Mouse (Mus musculus): ENCODE measurements around the gene Ccdc93. TPM values are rescaled to one million over a fixed set of nuclear protein-coding genes. Genes with fewer than 3 reads are reported as not detected.

Ccdc93 gene
- polyA plus RNA-seq, 1 experiment from 2014 or later, result 5.8 TPM

DNA sequence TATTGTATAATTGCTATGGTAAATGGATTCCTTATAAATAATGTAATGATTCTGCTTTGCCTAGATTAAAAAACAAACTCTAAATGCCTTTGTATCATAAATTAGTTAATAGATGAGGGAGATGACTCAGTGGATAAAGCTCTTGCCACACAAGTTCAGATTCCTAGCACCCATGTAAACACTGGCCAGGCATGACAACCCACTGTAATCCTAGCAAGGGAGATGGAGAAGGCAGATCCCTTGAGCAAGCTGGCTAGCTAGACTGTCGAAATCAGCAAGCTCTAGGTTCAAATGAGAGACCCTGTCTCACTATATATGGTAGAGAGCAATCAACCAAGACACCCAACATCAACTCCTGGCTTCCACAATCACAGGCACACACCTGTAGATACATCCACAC lies 87.8 kb downstream of the Ccdc93 start:
- Histone ChIP-seq H3K4me2 (ENCODE audit: low read length) (no peak overlapping the region), H3K4me1 (ENCODE audit: control insufficient read depth, insufficient read depth, low read length) (no peaks in the 10 kb centered on the region), H3K27me3 (replicated peaks; ENCODE audit: control insufficient read depth, insufficient read depth, low read length) (no peaks in the 10 kb centered on the region), H3K27ac (ENCODE audit: low read depth, low read length) (no peak overlapping the region), H3K36me3 (ENCODE audit: control insufficient read depth, insufficient read depth, low read length) (no peaks in the 10 kb centered on the region), H3K9me3 (replicated peaks; ENCODE audit: control insufficient read depth, low read length) (no peaks in the 10 kb centered on the region), H3K9ac (ENCODE audit: low read length) (no peak overlapping the region), H3K4me3 (ENCODE audit: low read depth, low read length) (no peak overlapping the region)
- WGBS, result 71% methylated on average over 1 of the region's 1 CpGs
- no peak for ATAC-seq
- DNase-seq (ENCODE audit: low spot score), result no peak

DNA sequence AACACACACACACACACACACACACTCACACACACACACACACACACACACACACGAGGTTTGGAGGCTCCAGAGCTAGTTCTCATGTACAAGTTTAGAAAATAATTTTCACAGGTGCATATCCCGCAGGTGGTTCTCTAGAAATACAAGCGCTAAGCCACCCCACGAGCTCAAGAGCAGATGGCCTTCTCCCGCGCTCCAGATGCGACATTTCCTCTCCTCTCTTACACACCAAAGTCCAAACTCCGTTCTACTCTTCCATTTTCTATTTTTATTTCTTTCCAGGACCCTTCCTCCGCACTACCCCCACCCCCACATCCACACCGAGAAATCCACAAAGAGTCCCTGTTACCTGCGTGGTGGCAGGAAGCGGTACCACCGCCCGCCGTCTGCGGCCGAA lies 96.2 kb downstream of the Ccdc93 start:
- Histone ChIP-seq H3K27me3 (replicated peaks; ENCODE audit: control insufficient read depth, insufficient read depth, low read length) (peaks cover 19% of the 10 kb centered on the region), H3K27ac (ENCODE audit: low read depth, low read length) (no peak overlapping the region), H3K4me1 (ENCODE audit: control insufficient read depth, insufficient read depth, low read length) (peaks cover 8% of the 10 kb centered on the region; the same call in 1 of the 2 replicates), H3K36me3 (ENCODE audit: control insufficient read depth, insufficient read depth, low read length) (no peaks in the 10 kb centered on the region), H3K4me3 (ENCODE audit: low read depth, low read length) (peak overlapping the region; percentile 29), H3K4me2 (ENCODE audit: low read length) (peak overlapping the region; percentile 65), H3K9ac (ENCODE audit: low read length) (no peak overlapping the region), H3K9me3 (replicated peaks; ENCODE audit: control insufficient read depth, low read length) (no peaks in the 10 kb centered on the region)
- ATAC-seq (no peak), DNase-seq (ENCODE audit: low spot score) (no peak)
- 54% methylated on average over 17 of the region's 17 CpGs for WGBS

DNA sequence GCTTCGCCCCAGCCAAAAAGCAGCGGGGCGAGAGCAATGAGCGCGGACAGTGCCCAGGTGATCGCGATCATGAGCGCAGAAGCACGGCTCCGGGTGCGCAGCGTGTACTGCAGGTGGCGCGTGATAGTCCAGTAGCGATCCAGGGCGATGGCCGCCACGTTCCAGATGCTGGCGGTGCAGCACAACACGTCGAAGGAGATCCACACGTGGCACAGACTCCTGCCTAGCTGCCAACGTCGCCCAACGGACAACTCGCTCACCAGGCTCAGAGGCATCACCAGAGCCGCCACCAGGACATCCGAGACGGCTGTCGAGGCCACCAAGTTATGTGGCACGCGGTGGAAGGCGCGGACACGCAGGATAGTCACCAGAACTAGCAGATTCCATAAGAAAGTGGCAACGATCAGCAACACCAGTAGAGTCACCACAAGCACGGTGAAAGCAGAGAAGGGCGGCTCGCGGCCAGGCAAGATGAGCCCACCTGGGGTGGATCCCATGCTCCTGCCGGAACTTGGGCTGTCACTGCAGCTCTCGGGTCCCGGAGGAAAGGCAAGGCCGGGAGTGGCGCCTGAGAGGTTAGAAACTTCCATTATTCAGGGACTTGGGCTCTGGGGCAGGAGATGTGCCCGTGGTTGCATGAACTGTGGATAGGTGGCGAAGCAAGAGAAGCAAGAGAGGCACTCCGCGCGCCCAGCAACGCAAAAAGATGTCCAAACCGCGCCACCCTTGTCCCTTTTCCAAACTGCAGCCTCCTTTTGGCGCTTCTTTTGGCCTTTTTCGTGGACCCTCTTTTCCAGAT lies 97.0 kb downstream of the Ccdc93 start:
- WGBS, result 12% methylated on average over 55 of the region's 55 CpGs
- H3K27ac ChIP-seq (ENCODE audit: low read depth, low read length), result no peak overlapping the region
- DNase-seq (ENCODE audit: low spot score), result peak; percentile 14

DNA sequence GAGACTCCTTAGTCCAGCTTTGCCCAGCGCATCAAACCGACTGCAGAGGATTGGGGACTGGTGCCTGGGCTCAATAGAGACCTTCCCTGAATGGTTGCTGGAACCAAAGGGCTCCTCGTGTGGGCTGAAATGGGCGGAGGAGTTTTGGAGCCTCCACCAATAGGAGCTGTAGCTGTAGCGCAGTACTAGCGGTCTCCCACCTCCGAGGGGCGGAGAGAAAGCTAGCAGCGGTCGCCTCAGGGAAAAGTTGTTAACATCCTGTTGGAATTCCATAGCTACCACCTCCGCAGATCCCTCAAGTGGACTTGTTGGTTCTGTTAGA lies 97.5 kb downstream of the Ccdc93 start, which contains the start of gene Htr5b:
TSS of gene Htr5b (minus strand) at position 67 of the 322 bp plus-strand sequence.
- Histone ChIP-seq H3K4me2 (ENCODE audit: low read length) (peak within 1 kb of the TSS; percentile 65), H3K9me3 (replicated peaks; ENCODE audit: control insufficient read depth, low read length) (no peaks in the 10 kb centered on the region), H3K27ac (ENCODE audit: low read depth, low read length) (no peak within 1 kb of the TSS), H3K36me3 (ENCODE audit: control insufficient read depth, insufficient read depth, low read length) (no peaks in the 10 kb centered on the region), H3K4me3 (ENCODE audit: low read depth, low read length) (peak within 1 kb of the TSS; percentile 29), H3K4me1 (ENCODE audit: control insufficient read depth, insufficient read depth, low read length) (peaks cover 8% of the 10 kb centered on the region; the same call in 1 of the 2 replicates), H3K9ac (ENCODE audit: low read length) (peak within 1 kb of the TSS; percentile 17; the same call in 1 of the 2 replicates), H3K27me3 (replicated peaks; ENCODE audit: control insufficient read depth, insufficient read depth, low read length) (peaks cover 19% of the 10 kb centered on the region)
- WGBS, result 4% methylated on average over 11 of the region's 11 CpGs
- ATAC-seq, result peak; percentile 96
- peak; percentile 77 for DNase-seq (ENCODE audit: low spot score)

More for the DNA sequence above, 97.0 kb downstream of the Ccdc93 start:
- Histone ChIP-seq H3K9ac (ENCODE audit: low read length) (peak overlapping the region; percentile 17; the same call in 1 of the 2 replicates), H3K9me3 (replicated peaks; ENCODE audit: control insufficient read depth, low read length) (no peaks in the 10 kb centered on the region), H3K4me2 (ENCODE audit: low read length) (peak overlapping the region; percentile 65), H3K27me3 (replicated peaks; ENCODE audit: control insufficient read depth, insufficient read depth, low read length) (peaks cover 19% of the 10 kb centered on the region), H3K36me3 (ENCODE audit: control insufficient read depth, insufficient read depth, low read length) (no peaks in the 10 kb centered on the region), H3K4me1 (ENCODE audit: control insufficient read depth, insufficient read depth, low read length) (peaks cover 8% of the 10 kb centered on the region; the same call in 1 of the 2 replicates), H3K4me3 (ENCODE audit: low read depth, low read length) (peak overlapping the region; percentile 29)
- peak; percentile 37; the same call in 1 of the 2 replicates for ATAC-seq

DNA sequence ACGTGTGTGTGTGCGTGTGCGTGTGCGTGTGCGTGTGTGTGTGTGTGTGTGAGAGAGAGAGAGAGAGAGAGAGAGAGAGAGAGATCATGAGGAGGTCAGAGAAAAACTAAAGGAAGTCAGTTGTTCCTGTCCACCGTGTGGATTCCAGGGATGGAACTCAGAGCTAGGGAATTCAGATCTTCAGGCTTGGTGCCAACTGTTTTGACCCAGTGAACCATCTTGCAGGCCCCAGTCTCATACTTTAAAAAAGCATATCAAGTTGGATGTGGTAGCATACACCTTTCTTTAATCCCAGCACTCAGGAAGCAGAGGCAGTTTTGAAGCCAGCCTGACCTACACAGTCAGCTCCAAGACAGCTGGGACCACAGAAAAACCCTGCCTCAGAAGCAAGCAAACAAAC lies 98.4 kb downstream of the Ccdc93 start:
- WGBS, result 94% methylated on average over 6 of the region's 6 CpGs

DNA sequence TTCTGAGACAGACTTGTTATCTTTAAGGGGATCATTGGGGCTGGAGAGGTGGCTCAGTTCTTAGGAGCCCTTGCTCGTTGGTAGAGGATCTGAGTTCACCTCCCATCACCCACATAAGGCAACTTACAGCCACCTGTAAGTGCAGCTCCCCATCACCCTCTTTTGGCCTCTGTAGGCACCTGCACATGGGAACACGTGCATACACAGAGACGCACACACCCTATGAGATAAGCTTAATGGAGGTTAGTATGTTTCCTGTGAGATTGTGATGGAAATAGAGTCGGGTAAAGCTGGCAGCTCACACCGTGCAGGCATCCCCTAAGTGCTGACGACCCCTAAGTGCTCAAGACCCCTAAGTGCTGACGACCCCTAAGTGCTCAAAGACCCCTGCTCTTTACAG lies 100.6 kb downstream of the Ccdc93 start:
- no peak for DNase-seq (ENCODE audit: low spot score)
- 78% methylated on average over 7 of the region's 7 CpGs for WGBS
- Histone ChIP-seq H3K4me1 (ENCODE audit: control insufficient read depth, insufficient read depth, low read length) (peaks cover 8% of the 10 kb centered on the region; the same call in 1 of the 2 replicates), H3K4me3 (ENCODE audit: low read depth, low read length) (no peak overlapping the region), H3K9ac (ENCODE audit: low read length) (no peak overlapping the region), H3K4me2 (ENCODE audit: low read length) (no peak overlapping the region), H3K27me3 (replicated peaks; ENCODE audit: control insufficient read depth, insufficient read depth, low read length) (peaks cover 19% of the 10 kb centered on the region), H3K27ac (ENCODE audit: low read depth, low read length) (no peak overlapping the region), H3K9me3 (replicated peaks; ENCODE audit: control insufficient read depth, low read length) (no peaks in the 10 kb centered on the region), H3K36me3 (ENCODE audit: control insufficient read depth, insufficient read depth, low read length) (no peaks in the 10 kb centered on the region)
- no peak for ATAC-seq

More for the DNA sequence above, 98.4 kb downstream of the Ccdc93 start:
- H3K9ac ChIP-seq (ENCODE audit: low read length), result no peak overlapping the region
- H3K9me3 ChIP-seq (replicated peaks; ENCODE audit: control insufficient read depth, low read length), result no peaks in the 10 kb centered on the region
- H3K36me3 ChIP-seq (ENCODE audit: control insufficient read depth, insufficient read depth, low read length), result no peaks in the 10 kb centered on the region
- no peak overlapping the region for H3K27ac ChIP-seq (ENCODE audit: low read depth, low read length)
- H3K4me1 ChIP-seq (ENCODE audit: control insufficient read depth, insufficient read depth, low read length), result peaks cover 8% of the 10 kb centered on the region; the same call in 1 of the 2 replicates
- ATAC-seq (no peak), DNase-seq (ENCODE audit: low spot score) (no peak)
- H3K27me3 ChIP-seq (replicated peaks; ENCODE audit: control insufficient read depth, insufficient read depth, low read length), result peaks cover 19% of the 10 kb centered on the region
- H3K4me3 ChIP-seq (ENCODE audit: low read depth, low read length), result no peak overlapping the region
- H3K4me2 ChIP-seq (ENCODE audit: low read length), result no peak overlapping the region

- no peaks in the 10 kb centered on the region for H3K4me1 ChIP-seq (ENCODE audit: control insufficient read depth, insufficient read depth, low read length)
- 59% methylated on average over 8 of the region's 8 CpGs for WGBS
- no peak for ATAC-seq
- no peaks in the 10 kb centered on the region for H3K36me3 ChIP-seq (ENCODE audit: control insufficient read depth, insufficient read depth, low read length)
- no peaks in the 10 kb centered on the region for H3K27me3 ChIP-seq (replicated peaks; ENCODE audit: control insufficient read depth, insufficient read depth, low read length)
- H3K9ac ChIP-seq (ENCODE audit: low read length), result no peak overlapping the region
- DNase-seq (ENCODE audit: low spot score), result no peak
- H3K4me3 ChIP-seq (ENCODE audit: low read depth, low read length), result no peak overlapping the region
- no peak overlapping the region for H3K27ac ChIP-seq (ENCODE audit: low read depth, low read length)
- H3K4me2 ChIP-seq (ENCODE audit: low read length), result no peak overlapping the region
- no peaks in the 10 kb centered on the region for H3K9me3 ChIP-seq (replicated peaks; ENCODE audit: control insufficient read depth, low read length)
Measured at GRCm38 (mm10) chr1:121540361-121540760, 109.5 kb downstream of the Ccdc93 start.

DNA sequence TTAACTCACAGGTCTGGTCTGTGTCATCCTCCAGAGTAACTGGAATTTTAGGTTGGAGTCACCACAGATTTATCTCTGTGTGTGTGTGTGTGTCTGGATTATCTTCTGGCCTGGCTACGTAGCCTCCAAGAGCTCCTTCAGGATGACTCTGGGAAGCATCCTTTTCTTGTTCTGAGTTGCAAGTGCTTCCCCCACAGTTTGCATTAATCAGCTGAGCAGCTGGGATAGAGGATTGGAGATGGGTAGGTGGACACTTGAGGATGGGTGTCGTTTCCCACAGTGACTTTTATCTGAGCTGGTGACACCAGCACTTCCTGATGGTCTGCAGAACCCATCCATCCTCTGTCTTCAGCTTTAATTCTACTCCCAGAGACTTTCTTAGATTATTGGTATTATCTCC lies 116.0 kb downstream of the Ccdc93 start:
- DNase-seq (ENCODE audit: low spot score) (no peak), ATAC-seq (no peak)
- Histone ChIP-seq H3K27ac (ENCODE audit: low read depth, low read length) (no peak overlapping the region), H3K4me1 (ENCODE audit: control insufficient read depth, insufficient read depth, low read length) (no peaks in the 10 kb centered on the region), H3K4me2 (ENCODE audit: low read length) (no peak overlapping the region), H3K4me3 (ENCODE audit: low read depth, low read length) (no peak overlapping the region), H3K36me3 (ENCODE audit: control insufficient read depth, insufficient read depth, low read length) (peaks cover 10% of the 10 kb centered on the region), H3K9ac (ENCODE audit: low read length) (no peak overlapping the region), H3K27me3 (replicated peaks; ENCODE audit: control insufficient read depth, insufficient read depth, low read length) (no peaks in the 10 kb centered on the region), H3K9me3 (replicated peaks; ENCODE audit: control insufficient read depth, low read length) (no peaks in the 10 kb centered on the region)
- 81% methylated on average over 2 of the region's 2 CpGs for WGBS

DNA sequence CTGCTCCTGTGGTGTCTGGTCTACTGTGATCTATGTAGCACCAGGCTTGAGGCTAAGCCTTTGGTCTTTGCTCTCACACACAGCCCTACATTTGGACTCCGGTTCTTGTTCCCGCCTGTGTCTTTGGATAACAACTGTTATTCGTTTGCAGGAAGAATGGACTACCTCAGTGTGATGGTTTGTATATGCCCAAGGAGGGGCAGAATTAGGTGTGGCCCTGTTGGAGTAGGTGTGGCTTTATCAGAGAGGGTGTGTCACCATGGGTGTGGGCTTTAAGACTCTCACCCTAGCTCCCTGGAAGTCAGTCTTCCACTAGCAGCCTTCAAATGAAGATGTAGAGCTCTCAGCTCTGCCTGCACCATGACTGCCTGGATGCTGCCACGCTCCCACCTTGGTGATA lies 117.8 kb downstream of the Ccdc93 start:
- Histone ChIP-seq H3K27ac (ENCODE audit: low read depth, low read length) (no peak overlapping the region), H3K4me1 (ENCODE audit: control insufficient read depth, insufficient read depth, low read length) (no peaks in the 10 kb centered on the region), H3K4me2 (ENCODE audit: low read length) (no peak overlapping the region), H3K36me3 (ENCODE audit: control insufficient read depth, insufficient read depth, low read length) (peaks cover 24% of the 10 kb centered on the region), H3K9ac (ENCODE audit: low read length) (no peak overlapping the region), H3K9me3 (replicated peaks; ENCODE audit: control insufficient read depth, low read length) (no peaks in the 10 kb centered on the region), H3K27me3 (replicated peaks; ENCODE audit: control insufficient read depth, insufficient read depth, low read length) (no peaks in the 10 kb centered on the region), H3K4me3 (ENCODE audit: low read depth, low read length) (no peak overlapping the region)
- no peak for DNase-seq (ENCODE audit: low spot score)
- no peak for ATAC-seq
- 91% methylated on average over 4 of the region's 4 CpGs for WGBS
